Mouse (Mus musculus): ENCODE data around the gene Rab31.

GRCm38 (mm10) chr17:65618431-65618830 is 154.1 kb downstream of the Rab31 start:
- TF ChIP-seq CTCF (IDR thresholded peaks at IDR 0.05; ENCODE audit: low read depth) (no peak), EP300 (optimal IDR thresholded peaks at IDR 0.05) (no peak)

Data from stomach, postnatal 0 days (tissue).